In genomic region chr13:109822413-109823298, GRCm38 (mm10) we compare ENCODE assay signal across 8 mouse cellular contexts.
DNase-seq lines count a peak whose midpoint lies in the region; ATAC-seq and TF ChIP-seq lines count a peak whose summit lies in the region.

No protein-coding gene starts in this region.

- under 1% methylated on average over 15 of the region's 15 CpGs for WGBS in heart, embryonic 13.5 days
- WGBS in kidney, postnatal 0 days = 0% methylated on average over 15 of the region's 15 CpGs
- WGBS in liver, adult 2 months = under 1% methylated on average over 15 of the region's 15 CpGs

- TF ChIP-seq CTCF in kidney, postnatal 0 days (IDR thresholded peaks at IDR 0.05; ENCODE audit: low read depth) = no peak
- TF ChIP-seq CTCF in liver, adult 2 months (IDR thresholded peaks at IDR 0.05; ENCODE audit: low read depth, low read length) = no peak

- H3K9ac ChIP-seq in heart, embryonic 13.5 days = peak overlapping the region; percentile 76
- H3K9ac ChIP-seq in kidney, postnatal 0 days (ENCODE audit: low read depth, low read length) = peak overlapping the region; percentile 38; the same call in 1 of the 2 replicates
- peak overlapping the region; percentile 42; the same call in 1 of the 2 replicates for H3K9ac ChIP-seq in liver, adult 2 months (ENCODE audit: low read depth, low read length)

- peak; percentile 98 for DNase-seq in CD4-positive, CD25-positive, alpha-beta regulatory T cell, adult 2 months (ENCODE audit: low read depth, low spot score)
- DNase-seq in kidney, postnatal 0 days (ENCODE audit: low spot score) = peak; percentile 98
- DNase-seq in liver, adult 2 months (ENCODE audit: extremely low read depth, low read depth, low spot score) = peak; percentile 83
- peak; percentile 87 to 91 for DNase-seq in spleen, postnatal 36 days (ENCODE audit: low spot score in 2 of 2)

- peak; percentile 92 for ATAC-seq in erythroid progenitor cell, adult 5-6 weeks (replicated peaks; ENCODE audit: low FRiP score, poor library complexity, severe bottlenecking)
- peak; percentile 81 for ATAC-seq in heart, embryonic 13.5 days (ENCODE audit: extremely low read depth, insufficient number of reproducible peaks, low FRiP score, low TSS enrichment)
- peak; percentile 92 for ATAC-seq in kidney, postnatal 0 days (replicated peaks; ENCODE audit: low FRiP score, low read depth)
- peak; percentile 95 for ATAC-seq in monocyte, adult 5-6 weeks (replicated peaks; ENCODE audit: insufficient number of reproducible peaks, low FRiP score, low TSS enrichment, poor library complexity, severe bottlenecking)

- no peaks in the 10 kb centered on the region for H3K79me2 ChIP-seq in liver, adult 2 months (ENCODE audit: control insufficient read depth, insufficient read depth, low read length)

- peak overlapping the region; percentile 69 for H3K4me2 ChIP-seq in heart, embryonic 13.5 days
- H3K4me2 ChIP-seq in kidney, postnatal 0 days (ENCODE audit: low read length) = peak overlapping the region; percentile 54

- H3K4me3 ChIP-seq in brown adipose tissue, adult 24 weeks (ENCODE audit: insufficient read depth, low read depth, low read length) = peak overlapping the region; percentile 47
- peak overlapping the region; percentile 43 for H3K4me3 ChIP-seq in heart, embryonic 13.5 days
- H3K4me3 ChIP-seq in kidney, postnatal 0 days (replicated peaks; ENCODE audit: low read depth, low read length) = peak overlapping the region; percentile 6
- H3K4me3 ChIP-seq in liver, adult 2 months (ENCODE audit: insufficient read depth, low read depth, low read length) = peak overlapping the region; percentile 14

- TF ChIP-seq POLR2A in liver, adult 2 months (IDR thresholded peaks at IDR 0.05; ENCODE audit: extremely low read depth, insufficient read depth, low read length) = no peak

- H3K36me3 ChIP-seq in heart, embryonic 13.5 days = no peaks in the 10 kb centered on the region
- no peaks in the 10 kb centered on the region for H3K36me3 ChIP-seq in kidney, postnatal 0 days (ENCODE audit: insufficient read depth, low read length)
- no peaks in the 10 kb centered on the region for H3K36me3 ChIP-seq in liver, adult 2 months (ENCODE audit: control insufficient read depth, insufficient read depth, low read length)

- peaks cover 4% of the 10 kb centered on the region; the same call in 1 of the 2 replicates for H3K4me1 ChIP-seq in brown adipose tissue, adult 24 weeks (ENCODE audit: control insufficient read depth, insufficient read depth, insufficient read length, low read length)
- peaks cover 49% of the 10 kb centered on the region for H3K4me1 ChIP-seq in heart, embryonic 13.5 days
- peaks cover 18% of the 10 kb centered on the region; the same call in 1 of the 2 replicates for H3K4me1 ChIP-seq in kidney, postnatal 0 days (replicated peaks; ENCODE audit: insufficient read depth, low read length)
- peaks cover 4% of the 10 kb centered on the region; the same call in 1 of the 2 replicates for H3K4me1 ChIP-seq in liver, adult 2 months (ENCODE audit: control insufficient read depth, insufficient read depth, low read length)

- H3K27ac ChIP-seq in brown adipose tissue, adult 24 weeks (replicated peaks; ENCODE audit: low read depth, low read length) = peak overlapping the region; percentile 92
- peak overlapping the region; percentile 97 for H3K27ac ChIP-seq in heart, embryonic 13.5 days (replicated peaks)
- H3K27ac ChIP-seq in kidney, postnatal 0 days = peak overlapping the region; percentile 88
- H3K27ac ChIP-seq in liver, adult 2 months (replicated peaks; ENCODE audit: insufficient read depth, low read depth, low read length) = peak overlapping the region; percentile 20

- no peaks in the 10 kb centered on the region for H3K27me3 ChIP-seq in heart, embryonic 13.5 days (replicated peaks)
- H3K27me3 ChIP-seq in kidney, postnatal 0 days (ENCODE audit: insufficient read depth, low read length) = no peaks in the 10 kb centered on the region
- no peaks in the 10 kb centered on the region for H3K27me3 ChIP-seq in liver, adult 2 months (ENCODE audit: control insufficient read depth, insufficient read depth, low read length)

- H3K9me3 ChIP-seq in heart, embryonic 13.5 days = no peaks in the 10 kb centered on the region
- H3K9me3 ChIP-seq in kidney, postnatal 0 days (replicated peaks; ENCODE audit: low read length) = no peaks in the 10 kb centered on the region

Comparison
In these comparisons a context has a peak if more than half of its experiments do, and no peak if none do; other contexts are left out.
1. Peak in every context shown above with its lines: DNase-seq, ATAC-seq, H3K4me3 ChIP-seq and H3K27ac ChIP-seq.
2. H3K27ac ChIP-seq: peak in every context shown above with its lines; median percentile 97 in heart, embryonic 13.5 days; 92 in brown adipose tissue, adult 24 weeks; 88 in kidney, postnatal 0 days; 20 in liver, adult 2 months.